Mouse (Mus musculus): ENCODE data around the gene Larp1. TPM values are rescaled to one million over a fixed set of nuclear protein-coding genes. Genes with fewer than 3 reads are reported as not detected.
A peak's percentile ranks its signal among the peaks of the same experiment; 100 is the strongest.
"Not testable (repeated sequence)": the region's sequence is repeated elsewhere in the genome, so short reads cannot be mapped to it uniquely, and the experiment has no call there.

Gene Larp1
- polyA plus RNA-seq, 1 experiment from 2014 or later = 16.7 TPM

DNA sequence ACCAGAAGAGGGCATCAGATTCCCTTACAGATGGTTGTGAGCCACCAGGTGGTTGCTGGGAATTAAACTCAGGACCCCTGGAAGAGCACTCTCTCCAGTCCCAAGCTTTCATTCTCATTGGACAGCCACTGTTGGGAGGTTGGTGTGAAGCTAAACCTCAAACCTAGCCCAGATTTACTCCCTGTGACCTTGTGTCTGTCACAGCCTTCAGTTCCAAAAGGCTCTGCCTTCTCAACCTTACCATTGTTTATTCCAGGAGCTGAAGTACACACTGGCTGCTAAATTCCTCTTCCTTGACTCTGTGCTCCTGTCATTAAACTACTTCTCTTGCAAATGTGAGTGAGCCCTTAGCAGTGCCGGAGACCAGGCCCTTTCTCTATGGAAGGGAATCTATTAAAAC is 20.1 kb downstream of the Larp1 start:
- Histone ChIP-seq H3K27me3 (replicated peaks; ENCODE audit: control insufficient read depth, insufficient read depth, low read length) (no peaks in the 10 kb centered on the region), H3K9me3 (ENCODE audit: control insufficient read depth, low read length) (no peaks in the 10 kb centered on the region), H3K9ac (ENCODE audit: low read depth, low read length) (no peak overlapping the region), H3K4me3 (ENCODE audit: low read length) (no peak overlapping the region), H3K4me2 (ENCODE audit: low read depth, low read length) (no peak overlapping the region), H3K36me3 (ENCODE audit: control insufficient read depth, insufficient read depth, low read length) (no peaks in the 10 kb centered on the region), H3K4me1 (ENCODE audit: control insufficient read depth, insufficient read depth, low read length) (peaks cover 55% of the 10 kb centered on the region), H3K27ac (ENCODE audit: low read length) (no peak overlapping the region)
- no peak for ATAC-seq
- 84% methylated on average over 1 of the region's 1 CpGs for WGBS

DNA sequence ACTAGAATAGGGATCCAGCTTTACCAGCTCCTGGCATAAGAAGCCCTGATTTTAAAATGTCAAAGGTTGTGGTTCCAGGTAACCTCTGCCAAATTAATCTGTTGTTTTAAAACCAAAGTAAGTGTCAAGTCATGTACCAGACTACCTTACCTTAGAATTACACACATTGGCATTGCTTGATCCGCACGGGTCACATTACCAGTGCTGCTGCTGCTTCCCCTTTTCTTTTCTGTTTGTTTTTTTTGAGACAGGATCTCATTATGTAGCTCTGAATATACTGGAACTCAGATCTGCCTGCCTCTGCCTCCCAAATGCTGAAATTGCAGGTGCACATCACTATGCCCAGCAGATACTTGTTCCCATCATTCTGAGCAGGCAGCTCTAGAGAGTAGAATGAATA is 21.0 kb downstream of the Larp1 start:
- no peak for ATAC-seq

DNA sequence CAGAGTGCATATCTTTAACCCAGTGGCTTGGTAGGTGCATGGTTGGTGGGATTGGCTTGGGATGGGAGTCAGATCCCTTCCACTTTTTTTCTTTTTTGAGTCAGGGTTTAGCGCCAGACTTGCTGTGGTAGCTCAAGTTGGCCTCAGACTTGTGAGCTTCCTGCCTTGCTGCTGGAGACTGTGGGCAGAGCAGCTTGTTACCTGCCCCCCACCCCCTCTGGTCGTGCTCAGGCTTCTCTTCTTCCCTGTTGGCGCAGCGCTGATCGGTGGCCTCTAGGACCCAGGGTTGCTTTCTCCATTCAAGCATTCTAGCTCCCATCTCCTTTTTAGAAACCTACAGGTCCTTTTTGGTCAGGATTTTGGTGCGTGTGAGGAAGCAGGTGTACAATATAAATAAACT is 22.3 kb downstream of the Larp1 start:
- peaks cover 40% of the 10 kb centered on the region for H3K4me1 ChIP-seq (ENCODE audit: control insufficient read depth, insufficient read depth, low read length)
- no peak overlapping the region for H3K27ac ChIP-seq (ENCODE audit: low read length)
- no peak for ATAC-seq
- H3K4me3 ChIP-seq (ENCODE audit: low read length) = no peak overlapping the region
- no peaks in the 10 kb centered on the region for H3K36me3 ChIP-seq (ENCODE audit: control insufficient read depth, insufficient read depth, low read length)
- 67% methylated on average over 6 of the region's 6 CpGs for WGBS
- no peak overlapping the region for H3K9ac ChIP-seq (ENCODE audit: low read depth, low read length)
- no peak overlapping the region for H3K4me2 ChIP-seq (ENCODE audit: low read depth, low read length)
- no peaks in the 10 kb centered on the region for H3K9me3 ChIP-seq (ENCODE audit: control insufficient read depth, low read length)
- H3K27me3 ChIP-seq (replicated peaks; ENCODE audit: control insufficient read depth, insufficient read depth, low read length) = no peaks in the 10 kb centered on the region

More for the DNA sequence above, 21.0 kb downstream of the Larp1 start:
- H3K9me3 ChIP-seq (ENCODE audit: control insufficient read depth, low read length) = no peaks in the 10 kb centered on the region
- WGBS = 74% methylated on average over 2 of the region's 2 CpGs
- H3K4me2 ChIP-seq (ENCODE audit: low read depth, low read length) = no peak overlapping the region
- H3K9ac ChIP-seq (ENCODE audit: low read depth, low read length) = no peak overlapping the region
- H3K4me1 ChIP-seq (ENCODE audit: control insufficient read depth, insufficient read depth, low read length) = peaks cover 53% of the 10 kb centered on the region
- H3K4me3 ChIP-seq (ENCODE audit: low read length) = no peak overlapping the region
- H3K27me3 ChIP-seq (replicated peaks; ENCODE audit: control insufficient read depth, insufficient read depth, low read length) = no peaks in the 10 kb centered on the region
- H3K27ac ChIP-seq (ENCODE audit: low read length) = no peak overlapping the region
- H3K36me3 ChIP-seq (ENCODE audit: control insufficient read depth, insufficient read depth, low read length) = no peaks in the 10 kb centered on the region

GRCm38 (mm10) chr11:58033635-58034034 is 24.8 kb downstream of the Larp1 start:
- H3K9me3 ChIP-seq (ENCODE audit: control insufficient read depth, low read length) = no peaks in the 10 kb centered on the region
- no peaks in the 10 kb centered on the region for H3K36me3 ChIP-seq (ENCODE audit: control insufficient read depth, insufficient read depth, low read length)
- H3K9ac ChIP-seq (ENCODE audit: low read depth, low read length) = no peak overlapping the region
- 63% methylated on average over 3 of the region's 3 CpGs for WGBS
- H3K4me3 ChIP-seq (ENCODE audit: low read length) = no peak overlapping the region
- peaks cover 32% of the 10 kb centered on the region for H3K4me1 ChIP-seq (ENCODE audit: control insufficient read depth, insufficient read depth, low read length)
- no peaks in the 10 kb centered on the region for H3K27me3 ChIP-seq (replicated peaks; ENCODE audit: control insufficient read depth, insufficient read depth, low read length)
- no peak overlapping the region for H3K27ac ChIP-seq (ENCODE audit: low read length)
- ATAC-seq = no peak
- no peak overlapping the region for H3K4me2 ChIP-seq (ENCODE audit: low read depth, low read length)

DNA sequence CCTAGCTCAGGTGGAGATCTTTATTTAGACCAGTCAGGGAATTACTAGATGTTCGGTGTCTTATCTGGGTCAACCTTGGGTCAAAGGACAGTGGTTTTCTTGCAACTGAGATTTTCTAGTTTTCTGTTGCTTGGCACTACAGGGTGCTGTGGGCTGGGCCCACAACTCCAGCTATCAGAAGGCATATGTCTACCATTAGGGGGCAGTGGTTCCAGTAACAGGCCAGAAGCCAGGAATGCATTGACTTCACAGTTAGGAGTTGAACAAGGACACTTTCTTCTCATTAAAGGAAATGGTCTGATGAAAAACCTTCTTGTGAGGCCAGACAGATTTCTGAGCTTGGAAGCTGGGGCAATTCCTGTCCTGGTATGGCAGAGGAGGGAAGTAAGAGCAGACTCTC is 30.2 kb downstream of the Larp1 start:
- H3K27ac ChIP-seq (ENCODE audit: low read length) = no peak overlapping the region
- H3K27me3 ChIP-seq (replicated peaks; ENCODE audit: control insufficient read depth, insufficient read depth, low read length) = no peaks in the 10 kb centered on the region
- H3K4me2 ChIP-seq (ENCODE audit: low read depth, low read length) = no peak overlapping the region
- H3K4me3 ChIP-seq (ENCODE audit: low read length) = no peak overlapping the region
- 46% methylated on average over 1 of the region's 1 CpGs for WGBS
- peak; percentile 40 for ATAC-seq
- no peak overlapping the region for H3K9ac ChIP-seq (ENCODE audit: low read depth, low read length)
- no peaks in the 10 kb centered on the region for H3K9me3 ChIP-seq (ENCODE audit: control insufficient read depth, low read length)
- H3K36me3 ChIP-seq (ENCODE audit: control insufficient read depth, insufficient read depth, low read length) = 0 out of 2 replicates have a peak, but pooled peaks cover 4% of the 10 kb centered on the region
- H3K4me1 ChIP-seq (ENCODE audit: control insufficient read depth, insufficient read depth, low read length) = peaks cover 9% of the 10 kb centered on the region

GRCm38 (mm10) chr11:58042861-58043431 is 34.1 kb downstream of the Larp1 start:
- Histone ChIP-seq H3K27me3 (replicated peaks; ENCODE audit: control insufficient read depth, insufficient read depth, low read length) (no peaks in the 10 kb centered on the region), H3K36me3 (ENCODE audit: control insufficient read depth, insufficient read depth, low read length) (0 out of 2 replicates have a peak, but pooled peaks cover 4% of the 10 kb centered on the region), H3K9ac (ENCODE audit: low read depth, low read length) (no peak overlapping the region), H3K9me3 (ENCODE audit: control insufficient read depth, low read length) (no peaks in the 10 kb centered on the region), H3K4me2 (ENCODE audit: low read depth, low read length) (no peak overlapping the region), H3K4me1 (ENCODE audit: control insufficient read depth, insufficient read depth, low read length) (peaks cover 8% of the 10 kb centered on the region; the same call in 1 of the 2 replicates), H3K4me3 (ENCODE audit: low read length) (no peak overlapping the region), H3K27ac (ENCODE audit: low read length) (no peak overlapping the region)
- no peak for ATAC-seq
- 84% methylated on average over 5 of the region's 5 CpGs for WGBS

DNA sequence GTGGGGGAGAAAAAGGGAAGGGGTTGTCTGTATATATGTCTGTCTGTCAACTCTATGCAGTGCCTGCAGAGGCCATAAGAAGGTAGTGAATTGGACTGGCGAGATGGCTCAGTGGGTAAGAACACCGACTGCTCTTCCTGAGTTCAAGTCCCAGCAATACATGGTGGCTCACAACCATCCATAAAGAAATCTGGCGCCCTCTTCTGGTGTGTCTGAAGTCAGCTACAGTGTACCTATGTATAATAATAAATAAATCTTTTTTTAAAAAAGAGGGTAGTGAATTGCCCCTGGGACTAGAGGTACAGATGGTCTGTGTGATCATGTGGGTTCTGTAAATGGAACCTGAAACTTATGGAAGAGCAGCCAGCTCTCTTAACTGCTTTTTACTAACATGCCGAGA is 37.6 kb downstream of the Larp1 start:
- Histone ChIP-seq H3K27me3 (replicated peaks; ENCODE audit: control insufficient read depth, insufficient read depth, low read length) (no peaks in the 10 kb centered on the region), H3K36me3 (ENCODE audit: control insufficient read depth, insufficient read depth, low read length) (peaks cover 23% of the 10 kb centered on the region; the same call in 1 of the 2 replicates), H3K4me2 (ENCODE audit: low read depth, low read length) (no peak overlapping the region), H3K9ac (ENCODE audit: low read depth, low read length) (no peak overlapping the region), H3K4me1 (ENCODE audit: control insufficient read depth, insufficient read depth, low read length) (no peaks in the 10 kb centered on the region), H3K9me3 (ENCODE audit: control insufficient read depth, low read length) (no peaks in the 10 kb centered on the region), H3K27ac (ENCODE audit: low read length) (no peak overlapping the region), H3K4me3 (ENCODE audit: low read length) (no peak overlapping the region)
- no peak for ATAC-seq
- 79% methylated on average over 4 of the region's 4 CpGs for WGBS

- peaks cover 32% of the 10 kb centered on the region for H3K36me3 ChIP-seq (ENCODE audit: control insufficient read depth, insufficient read depth, low read length)
Measured at GRCm38 (mm10) chr11:58057455-58057854, 48.6 kb downstream of the Larp1 start.

GRCm38 (mm10) chr11:58059752-58060151 is 50.9 kb downstream of the Larp1 start:
- 83% methylated on average over 7 of the region's 7 CpGs for WGBS
- H3K4me1 ChIP-seq (ENCODE audit: control insufficient read depth, insufficient read depth, low read length); H3K27me3 ChIP-seq (replicated peaks; ENCODE audit: control insufficient read depth, insufficient read depth, low read length): not testable (repeated sequence)

More at GRCm38 (mm10) chr11:58057455-58057854, 48.6 kb downstream of the Larp1 start:
- H3K4me2 ChIP-seq (ENCODE audit: low read depth, low read length) = no peak overlapping the region
- H3K27ac ChIP-seq (ENCODE audit: low read length) = no peak overlapping the region
- H3K27me3 ChIP-seq (replicated peaks; ENCODE audit: control insufficient read depth, insufficient read depth, low read length) = no peaks in the 10 kb centered on the region
- no peaks in the 10 kb centered on the region for H3K4me1 ChIP-seq (ENCODE audit: control insufficient read depth, insufficient read depth, low read length)
- ATAC-seq = no peak
- H3K4me3 ChIP-seq (ENCODE audit: low read length) = no peak overlapping the region
- WGBS = 42% methylated on average over 6 of the region's 6 CpGs
- H3K9me3 ChIP-seq (ENCODE audit: control insufficient read depth, low read length) = no peaks in the 10 kb centered on the region
- no peak overlapping the region for H3K9ac ChIP-seq (ENCODE audit: low read depth, low read length)

DNA sequence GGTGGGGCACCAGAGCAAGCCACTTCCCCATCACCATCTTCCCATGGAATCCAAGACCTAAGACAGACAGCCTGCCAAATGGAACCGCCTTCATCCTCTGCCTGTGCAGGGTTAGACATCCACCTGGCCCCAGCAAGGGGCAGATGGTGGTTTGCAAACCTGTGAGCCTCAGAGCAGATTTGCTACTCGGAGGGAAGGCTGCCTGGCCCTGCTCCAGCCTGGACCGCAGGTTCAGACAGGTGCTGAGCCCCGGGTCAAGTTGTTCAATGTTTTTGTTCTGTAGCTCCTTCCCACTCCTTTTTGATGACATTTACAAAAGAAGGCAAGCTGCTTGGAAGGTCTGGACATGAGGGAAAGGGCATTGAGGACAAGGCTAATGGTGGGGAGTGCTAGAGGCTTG is 52.4 kb downstream of the Larp1 start:
- 91% methylated on average over 3 of the region's 4 CpGs for WGBS
- H3K4me1 ChIP-seq (ENCODE audit: control insufficient read depth, insufficient read depth, low read length); H3K27ac ChIP-seq (ENCODE audit: low read length); H3K9me3 ChIP-seq (ENCODE audit: control insufficient read depth, low read length); H3K4me2 ChIP-seq (ENCODE audit: low read depth, low read length); H3K9ac ChIP-seq (ENCODE audit: low read depth, low read length); H3K27me3 ChIP-seq (replicated peaks; ENCODE audit: control insufficient read depth, insufficient read depth, low read length); ATAC-seq; H3K4me3 ChIP-seq (ENCODE audit: low read length): not testable (repeated sequence)
- H3K36me3 ChIP-seq (ENCODE audit: control insufficient read depth, insufficient read depth, low read length) = peaks cover 27% of the 10 kb centered on the region

More at GRCm38 (mm10) chr11:58059752-58060151, 50.9 kb downstream of the Larp1 start:
- not testable (repeated sequence) for H3K9ac ChIP-seq (ENCODE audit: low read depth, low read length); H3K9me3 ChIP-seq (ENCODE audit: control insufficient read depth, low read length); H3K4me2 ChIP-seq (ENCODE audit: low read depth, low read length); H3K27ac ChIP-seq (ENCODE audit: low read length); H3K4me3 ChIP-seq (ENCODE audit: low read length)
- ATAC-seq = peak; percentile 57
- peaks cover 27% of the 10 kb centered on the region for H3K36me3 ChIP-seq (ENCODE audit: control insufficient read depth, insufficient read depth, low read length)
